Mouse (Mus musculus): ENCODE measurements around the gene Bud13.

- TF ChIP-seq POLR2A (IDR thresholded peaks at IDR 0.05; ENCODE audit: borderline replicate concordance, extremely low read depth, low read depth, low read length) (no peak), CTCF (IDR thresholded peaks at IDR 0.05; ENCODE audit: insufficient read depth, low read length) (no peak)
Observed at GRCm38 (mm10) chr9:46243122-46243521, 39.7 kb upstream of the Bud13 start.
